Mouse (Mus musculus): ENCODE measurements around the gene Jph3.

DNA sequence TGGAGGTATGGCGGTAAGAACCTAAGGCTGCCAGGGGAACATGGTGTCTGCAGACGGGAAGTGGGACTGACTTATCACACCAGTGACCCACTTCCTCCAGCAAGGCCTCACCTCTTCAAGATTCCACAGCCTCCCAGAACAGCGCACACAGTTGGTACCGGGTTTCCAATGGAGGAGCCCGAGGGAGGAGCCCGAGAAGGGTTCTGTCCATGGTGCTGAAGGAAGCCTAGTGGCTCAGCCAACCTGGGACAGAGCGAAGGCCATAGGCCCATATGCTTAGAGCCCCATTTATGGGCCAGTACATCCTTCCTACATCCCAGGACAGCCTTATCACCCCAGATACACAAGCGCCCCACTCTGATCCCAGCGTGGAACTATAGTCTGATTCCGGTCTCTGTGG is 32.1 kb downstream of the Jph3 start:
- TF ChIP-seq CTCF (IDR thresholded peaks at IDR 0.05; ENCODE audit: extremely low read depth, insufficient read depth, low read length) (no peak), POLR2A (IDR thresholded peaks at IDR 0.05; ENCODE audit: extremely low read depth, insufficient read depth, low read length) (no peak)

Measured in cortical plate, adult 2 months (tissue).